Mouse (Mus musculus) gastrocnemius, adult 2 months (tissue): ENCODE measurements around the gene Bend7. TPM values are rescaled to one million over a fixed set of nuclear protein-coding genes. Genes with fewer than 3 reads are reported as not detected.

Source experiments
- DNase-seq: peaks from one replicate; pipeline ENCODE4 v3.0.0; 2022
- H3K27ac ChIP-seq: fragments of 200-600 bp; 2 replicates; pipeline ENCODE4 v1.8.1; 2022; ENCODE audit warnings: mild to moderate bottlenecking
- H3K4me3 ChIP-seq: fragments of 200-600 bp; 2 replicates; pipeline ENCODE4 v1.8.1; 2022; ENCODE audit warnings: mild to moderate bottlenecking, moderate library complexity
- CTCF ChIP-seq: fragments of 200-600 bp; IDR thresholded peaks from 2 replicates; pipeline ENCODE4 v1.8.1; 2022; ENCODE audit warnings: antibody characterized with exemption, mild to moderate bottlenecking, moderate library complexity
- intact Hi-C: fragments of 180-260 bp; cut with DNase I; formaldehyde crosslinking; loops from one replicate; pipeline ENCODE4 v1.15.1; 2025
- total RNA-seq, 2 experiments: library from RNA; stranded (reverse); gene quantifications; 2 replicates each; pipeline ENCODE4 v1.2.3; 2021

Gene Bend7
- total RNA-seq, 2 experiments from 2014 or later = 2.2 to 2.6 TPM

GRCm38 (mm10) chr2:4787223-4787622 is 69.6 kb downstream of the Bend7 start:
- no peak for DNase-seq
- no peak overlapping the region for H3K27ac ChIP-seq
- no peak overlapping the region for H3K4me3 ChIP-seq
- intact Hi-C loops = no loop called here
- no peak for TF ChIP-seq CTCF

GRCm38 (mm10) chr2:4791646-4792045 is 74.0 kb downstream of the Bend7 start:
- no peak overlapping the region for H3K4me3 ChIP-seq
- no peak for DNase-seq
- H3K27ac ChIP-seq = no peak overlapping the region
- no peak for TF ChIP-seq CTCF
- intact Hi-C loops = no loop called here

GRCm38 (mm10) chr2:4792554-4792953 is 74.9 kb downstream of the Bend7 start:
- intact Hi-C loops = no loop called here
- no peak overlapping the region for H3K4me3 ChIP-seq
- TF ChIP-seq CTCF = no peak
- no peak overlapping the region for H3K27ac ChIP-seq
- DNase-seq = no peak

GRCm38 (mm10) chr2:4802395-4803176 is 85.0 kb downstream of the Bend7 start:
- no peak overlapping the region for H3K4me3 ChIP-seq
- intact Hi-C loops = no loop called here
- no peak for TF ChIP-seq CTCF
- no peak for DNase-seq
- no peak overlapping the region for H3K27ac ChIP-seq

GRCm38 (mm10) chr2:4816308-4816707 is 98.7 kb downstream of the Bend7 start:
- TF ChIP-seq CTCF = no peak
- intact Hi-C loops = no loop called here
- DNase-seq = no peak
- H3K4me3 ChIP-seq = no peak overlapping the region
- H3K27ac ChIP-seq = no peak overlapping the region

- intact Hi-C loops = no loop called here
- DNase-seq = no peak
- TF ChIP-seq CTCF = no peak
- Histone ChIP-seq H3K4me3 (no peak overlapping the region), H3K27ac (no peak overlapping the region)
Observed at GRCm38 (mm10) chr2:4817678-4818077, 100.0 kb downstream of the Bend7 start.

- intact Hi-C loops = no loop called here
- no peak overlapping the region for H3K4me3 ChIP-seq
- no peak for DNase-seq
- no peak for TF ChIP-seq CTCF
- no peak overlapping the region for H3K27ac ChIP-seq
Observed at GRCm38 (mm10) chr2:4820230-4820629, 102.6 kb downstream of the Bend7 start.

GRCm38 (mm10) chr2:4824067-4824466 is 106.4 kb downstream of the Bend7 start:
- Histone ChIP-seq H3K4me3 (no peak overlapping the region), H3K27ac (no peak overlapping the region)
- no peak for DNase-seq
- intact Hi-C loops = no loop called here
- TF ChIP-seq CTCF = no peak

- intact Hi-C loops = no loop called here
- no peak for TF ChIP-seq CTCF
- Histone ChIP-seq H3K27ac (no peak overlapping the region), H3K4me3 (no peak overlapping the region)
- DNase-seq = no peak
Observed at GRCm38 (mm10) chr2:4828032-4828431, 110.4 kb downstream of the Bend7 start.

GRCm38 (mm10) chr2:4828446-4828997 is 110.9 kb downstream of the Bend7 start:
- no peak for TF ChIP-seq CTCF

GRCm38 (mm10) chr2:4829007-4829406 is 111.4 kb downstream of the Bend7 start:
- Histone ChIP-seq H3K27ac (no peak overlapping the region), H3K4me3 (no peak overlapping the region)
- intact Hi-C loops = no loop called here
- no peak for DNase-seq
- no peak for TF ChIP-seq CTCF

More at GRCm38 (mm10) chr2:4828446-4828997, 110.9 kb downstream of the Bend7 start:
- Histone ChIP-seq H3K4me3 (no peak overlapping the region), H3K27ac (no peak overlapping the region)
- DNase-seq = no peak
- intact Hi-C loops = no loop called here

- no peak for TF ChIP-seq CTCF
- DNase-seq = no peak
- Histone ChIP-seq H3K4me3 (no peak overlapping the region), H3K27ac (no peak overlapping the region)
- intact Hi-C loops = no loop called here
Observed at GRCm38 (mm10) chr2:4829489-4830065, 111.9 kb downstream of the Bend7 start.

- no peak overlapping the region for H3K27ac ChIP-seq
- intact Hi-C loops = no loop called here
- no peak for DNase-seq
- no peak for TF ChIP-seq CTCF
- H3K4me3 ChIP-seq = no peak overlapping the region
Observed at GRCm38 (mm10) chr2:4831493-4831892, 113.9 kb downstream of the Bend7 start.
